Mouse (Mus musculus): ENCODE measurements at regions not wholly inside any gene's neighbourhood (a gene's known extent, or its start where the extent isn't known, plus 50 kb on each side); places are given as distances from the start of the nearest gene placed in this dataset.

DNA sequence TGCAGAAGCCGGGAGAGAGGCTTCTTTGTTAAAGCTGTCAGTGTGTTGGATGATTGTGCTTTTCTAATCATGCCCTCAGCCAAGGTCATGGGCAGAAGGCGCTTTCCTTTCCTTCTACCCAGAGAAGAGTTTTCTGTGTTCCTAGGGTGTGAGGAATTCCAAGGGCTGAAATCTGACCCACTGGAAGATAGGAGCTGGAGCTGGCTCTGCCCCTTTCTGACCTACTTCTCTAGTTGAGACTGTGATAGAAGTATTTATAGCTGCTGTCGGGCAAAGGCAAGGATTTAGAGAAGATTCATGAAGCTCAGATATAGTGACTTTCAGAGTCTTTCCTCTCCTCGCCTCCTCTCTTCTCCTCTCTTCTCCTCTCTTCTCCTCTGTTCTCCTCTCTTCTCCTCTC, 238.2 kb downstream of the Nup35 start:
- H3K4me3 ChIP-seq: no peak overlapping the region
- no peaks in the 10 kb centered on the region for H3K9me3 ChIP-seq (replicated peaks)
- H3K27me3 ChIP-seq: no peaks in the 10 kb centered on the region
- ATAC-seq: no peak
- H3K36me3 ChIP-seq (ENCODE audit: poor library complexity, severe bottlenecking): no peaks in the 10 kb centered on the region
- no peak overlapping the region for H3K4me2 ChIP-seq
- no peaks in the 10 kb centered on the region for H3K4me1 ChIP-seq
- WGBS: 84% methylated on average over 4 of the region's 4 CpGs
- no peak overlapping the region for H3K27ac ChIP-seq
- H3K9ac ChIP-seq: no peak overlapping the region

GRCm38 (mm10) chr2:80870046-80870445, 253.0 kb downstream of the Nup35 start:
- Histone ChIP-seq H3K4me3 (no peak overlapping the region), H3K4me1 (no peaks in the 10 kb centered on the region), H3K27me3 (no peaks in the 10 kb centered on the region), H3K27ac (no peak overlapping the region), H3K9me3 (replicated peaks) (no peaks in the 10 kb centered on the region), H3K9ac (no peak overlapping the region), H3K36me3 (ENCODE audit: poor library complexity, severe bottlenecking) (no peaks in the 10 kb centered on the region), H3K4me2 (no peak overlapping the region)
- ATAC-seq: no peak
- WGBS: 67% methylated on average over 8 of the region's 9 CpGs

DNA sequence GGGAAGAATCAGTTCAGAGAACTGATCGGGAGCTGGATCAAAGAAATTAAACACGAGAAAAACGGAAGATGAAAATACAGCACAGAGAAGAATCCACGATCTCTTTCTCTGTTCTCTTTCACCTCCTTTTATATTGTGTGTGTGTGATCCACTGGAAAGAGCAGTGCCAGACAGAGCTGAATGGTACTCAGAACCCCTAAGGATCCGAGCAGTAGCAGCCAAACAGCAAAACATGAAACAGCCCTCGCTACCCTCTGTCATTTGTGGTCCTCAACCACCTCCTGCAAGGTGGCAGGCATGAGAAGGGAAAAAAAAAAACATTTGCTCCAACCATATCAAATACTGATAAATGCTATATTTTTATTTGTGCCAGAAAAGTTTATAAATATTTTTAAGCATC, 253.4 kb downstream of the Nup35 start:
- no peak for ATAC-seq
- Histone ChIP-seq H3K36me3 (ENCODE audit: poor library complexity, severe bottlenecking) (no peaks in the 10 kb centered on the region), H3K9me3 (replicated peaks) (no peaks in the 10 kb centered on the region), H3K27ac (no peak overlapping the region), H3K4me2 (no peak overlapping the region), H3K9ac (no peak overlapping the region), H3K27me3 (no peaks in the 10 kb centered on the region), H3K4me3 (no peak overlapping the region), H3K4me1 (no peaks in the 10 kb centered on the region)
- 71% methylated on average over 6 of the region's 6 CpGs for WGBS

DNA sequence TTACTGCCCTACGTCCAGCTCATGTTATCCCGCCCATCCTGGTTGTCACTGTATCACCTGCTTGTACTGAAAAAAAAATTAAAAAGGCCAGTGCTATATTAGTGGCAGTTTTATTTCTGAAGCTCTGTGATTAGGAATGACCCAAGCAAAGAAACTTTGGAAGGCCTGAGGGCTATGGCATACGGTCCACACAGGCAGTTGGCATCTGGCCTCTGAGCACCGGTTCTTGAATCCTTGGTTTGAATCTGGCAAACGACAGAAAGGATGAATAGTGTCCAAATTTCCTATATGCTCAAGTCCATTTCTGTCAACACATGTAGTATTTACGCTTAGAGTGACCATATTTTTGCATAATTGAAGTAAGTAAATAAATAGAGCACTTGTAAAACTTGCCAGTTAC, 254.3 kb downstream of the Nup35 start:
- 90% methylated on average over 6 of the region's 6 CpGs for WGBS
- Histone ChIP-seq H3K4me1 (no peaks in the 10 kb centered on the region), H3K9ac (no peak overlapping the region), H3K27ac (no peak overlapping the region), H3K27me3 (no peaks in the 10 kb centered on the region), H3K4me2 (no peak overlapping the region), H3K9me3 (replicated peaks) (no peaks in the 10 kb centered on the region), H3K36me3 (ENCODE audit: poor library complexity, severe bottlenecking) (no peaks in the 10 kb centered on the region), H3K4me3 (no peak overlapping the region)
- ATAC-seq: no peak

GRCm38 (mm10) chr2:80878437-80878836, 261.4 kb downstream of the Nup35 start:
- WGBS: 97% methylated on average over 2 of the region's 2 CpGs
- Histone ChIP-seq H3K4me1 (no peaks in the 10 kb centered on the region), H3K27ac (no peak overlapping the region), H3K27me3 (no peaks in the 10 kb centered on the region), H3K4me3 (no peak overlapping the region), H3K9me3 (replicated peaks) (no peaks in the 10 kb centered on the region), H3K36me3 (ENCODE audit: poor library complexity, severe bottlenecking) (no peaks in the 10 kb centered on the region), H3K9ac (no peak overlapping the region), H3K4me2 (no peak overlapping the region)
- ATAC-seq: no peak

DNA sequence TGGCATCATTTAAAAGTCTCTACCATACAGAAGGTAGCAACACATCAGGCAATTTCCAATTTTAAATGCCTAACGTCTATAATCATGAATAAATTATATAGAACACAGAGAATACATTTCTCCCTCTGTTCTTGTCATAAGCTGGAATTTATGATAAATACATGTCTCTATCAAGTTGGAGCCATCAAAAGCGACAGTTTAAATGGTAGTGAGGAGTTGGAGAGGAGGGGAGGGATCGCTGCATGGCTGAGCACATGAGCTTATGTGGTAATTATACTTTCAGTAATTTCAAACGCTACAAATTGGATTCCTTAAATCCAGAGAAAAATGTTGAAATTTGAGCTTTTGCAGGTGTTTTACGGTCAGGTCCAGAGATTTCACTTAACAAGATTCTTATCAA, 267.2 kb downstream of the Nup35 start:
- 88% methylated on average over 5 of the region's 5 CpGs for WGBS
- ATAC-seq: no peak
- no peaks in the 10 kb centered on the region for H3K9me3 ChIP-seq (replicated peaks)

DNA sequence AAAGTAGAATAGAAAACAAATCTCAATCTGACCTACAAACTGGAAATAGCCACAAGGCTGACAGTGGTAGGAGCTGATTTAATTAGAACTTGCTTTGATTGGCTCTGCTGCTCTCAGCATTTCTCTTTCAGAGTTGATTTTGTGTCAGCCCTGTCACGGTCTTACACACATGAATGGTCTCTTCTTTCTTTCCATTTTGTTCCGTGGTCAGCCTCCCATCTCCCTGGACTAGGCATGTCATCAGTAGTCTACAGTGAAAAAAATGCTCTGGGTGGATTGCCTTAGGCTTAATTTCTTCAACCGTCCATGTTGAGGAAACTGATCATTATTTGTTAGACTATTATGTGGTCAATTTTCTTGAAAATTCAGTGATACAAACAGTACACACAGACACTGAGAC, 285.0 kb downstream of the Nup35 start:
- no peak overlapping the region for H3K4me3 ChIP-seq
- H3K9me3 ChIP-seq (replicated peaks): no peaks in the 10 kb centered on the region
- H3K27ac ChIP-seq: no peak overlapping the region
- no peak overlapping the region for H3K4me2 ChIP-seq
- no peaks in the 10 kb centered on the region for H3K36me3 ChIP-seq (ENCODE audit: poor library complexity, severe bottlenecking)
- no peak overlapping the region for H3K9ac ChIP-seq
- no peak for ATAC-seq
- 44% methylated on average over 3 of the region's 3 CpGs for WGBS
- H3K27me3 ChIP-seq: no peaks in the 10 kb centered on the region
- H3K4me1 ChIP-seq: no peaks in the 10 kb centered on the region

More for the DNA sequence above, 267.2 kb downstream of the Nup35 start:
- no peak overlapping the region for H3K27ac ChIP-seq
- H3K27me3 ChIP-seq: no peaks in the 10 kb centered on the region
- no peak overlapping the region for H3K9ac ChIP-seq
- no peak overlapping the region for H3K4me3 ChIP-seq
- H3K4me2 ChIP-seq: no peak overlapping the region
- H3K36me3 ChIP-seq (ENCODE audit: poor library complexity, severe bottlenecking): no peaks in the 10 kb centered on the region
- no peaks in the 10 kb centered on the region for H3K4me1 ChIP-seq

DNA sequence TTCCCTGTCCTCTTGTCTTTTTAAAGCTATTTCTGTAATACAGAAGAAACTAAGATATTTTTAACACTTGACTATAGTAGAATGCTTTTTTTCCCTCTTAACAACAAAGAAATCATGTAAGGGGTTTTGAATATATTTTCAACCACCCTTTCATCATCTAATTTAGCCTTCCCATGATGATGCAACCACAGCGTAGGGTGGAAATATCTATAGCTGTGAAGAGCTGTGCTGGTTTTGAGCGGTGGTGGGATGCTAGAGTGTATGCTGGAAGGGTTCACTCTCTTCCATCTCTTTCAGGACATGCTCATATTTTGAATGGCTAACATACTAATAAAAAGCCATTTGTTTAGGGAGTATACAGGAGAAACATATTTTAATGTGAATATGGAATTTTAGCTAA, 296.4 kb downstream of the Nup35 start:
- H3K9me3 ChIP-seq (replicated peaks): no peaks in the 10 kb centered on the region
- no peak overlapping the region for H3K4me2 ChIP-seq
- H3K27ac ChIP-seq: no peak overlapping the region
- WGBS: 98% methylated on average over 2 of the region's 2 CpGs
- no peak overlapping the region for H3K4me3 ChIP-seq
- no peak for ATAC-seq
- H3K4me1 ChIP-seq: no peaks in the 10 kb centered on the region
- H3K9ac ChIP-seq: no peak overlapping the region
- no peaks in the 10 kb centered on the region for H3K36me3 ChIP-seq (ENCODE audit: poor library complexity, severe bottlenecking)
- H3K27me3 ChIP-seq: no peaks in the 10 kb centered on the region

DNA sequence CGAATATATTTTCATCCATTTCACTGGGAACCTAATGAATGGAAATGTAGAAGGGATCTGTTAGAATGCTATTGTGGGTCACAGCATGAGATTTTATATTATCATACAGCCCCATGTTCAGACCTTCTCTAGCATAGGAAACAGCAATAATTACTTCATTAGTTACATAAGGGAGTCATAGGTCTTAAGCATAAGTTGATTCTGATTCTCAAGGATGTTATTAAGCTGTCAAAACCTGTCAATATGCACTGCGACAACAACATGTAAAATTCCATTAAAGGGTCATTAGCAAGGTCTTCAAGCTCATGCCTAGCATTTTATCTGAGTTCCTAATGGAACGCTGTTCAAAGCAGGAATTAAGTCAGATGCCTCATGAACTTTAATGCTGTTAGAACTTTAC, 328.5 kb downstream of the Nup35 start:
- 0 out of 2 replicates have a peak, but pooled peaks have one; percentile 8 for ATAC-seq
- Histone ChIP-seq H3K9ac (no peak overlapping the region), H3K4me2 (no peak overlapping the region), H3K27ac (no peak overlapping the region), H3K9me3 (replicated peaks) (no peaks in the 10 kb centered on the region), H3K4me3 (no peak overlapping the region), H3K36me3 (ENCODE audit: poor library complexity, severe bottlenecking) (no peaks in the 10 kb centered on the region), H3K4me1 (no peaks in the 10 kb centered on the region), H3K27me3 (no peaks in the 10 kb centered on the region)
- 74% methylated on average over 3 of the region's 3 CpGs for WGBS

DNA sequence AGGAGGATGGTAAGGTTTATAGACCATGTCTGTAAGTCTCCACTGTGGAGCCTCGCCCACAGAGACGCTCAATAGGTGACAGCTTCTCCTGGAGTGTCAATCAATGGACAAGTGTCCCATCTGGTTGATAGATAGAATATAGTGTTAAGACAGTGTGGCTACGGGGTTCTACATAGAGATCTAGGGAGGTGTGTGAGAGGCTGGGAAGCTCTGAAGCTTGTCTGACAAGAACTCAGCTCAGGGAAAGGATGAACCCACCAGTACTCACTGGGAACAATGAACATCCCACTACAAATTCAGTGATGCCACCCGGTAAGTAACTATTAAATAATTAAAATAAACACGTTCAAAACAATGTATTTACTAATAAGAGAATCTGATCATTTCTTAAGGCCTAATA, 349.7 kb downstream of the Nup35 start:
- no peak overlapping the region for H3K27ac ChIP-seq
- no peak for ATAC-seq
- WGBS: 92% methylated on average over 5 of the region's 5 CpGs

GRCm38 (mm10) chr2:80967260-80967659, 350.2 kb downstream of the Nup35 start:
- Histone ChIP-seq H3K4me2 (no peak overlapping the region), H3K36me3 (ENCODE audit: poor library complexity, severe bottlenecking) (no peaks in the 10 kb centered on the region), H3K27me3 (no peaks in the 10 kb centered on the region), H3K9me3 (replicated peaks) (no peaks in the 10 kb centered on the region), H3K4me3 (no peak overlapping the region), H3K27ac (no peak overlapping the region), H3K9ac (no peak overlapping the region), H3K4me1 (no peaks in the 10 kb centered on the region)
- WGBS: 80% methylated on average over 11 of the region's 11 CpGs
- no peak; the same call in 1 of the 2 replicates for ATAC-seq

More for the DNA sequence above, 349.7 kb downstream of the Nup35 start:
- H3K36me3 ChIP-seq (ENCODE audit: poor library complexity, severe bottlenecking): no peaks in the 10 kb centered on the region
- H3K9ac ChIP-seq: no peak overlapping the region
- no peak overlapping the region for H3K4me3 ChIP-seq
- no peak overlapping the region for H3K4me2 ChIP-seq
- H3K4me1 ChIP-seq: no peaks in the 10 kb centered on the region
- no peaks in the 10 kb centered on the region for H3K27me3 ChIP-seq
- no peaks in the 10 kb centered on the region for H3K9me3 ChIP-seq (replicated peaks)

GRCm38 (mm10) chr2:80969354-80969753, 352.3 kb downstream of the Nup35 start:
- H3K4me1 ChIP-seq: no peaks in the 10 kb centered on the region
- 61% methylated on average over 5 of the region's 5 CpGs for WGBS
- H3K36me3 ChIP-seq (ENCODE audit: poor library complexity, severe bottlenecking): no peaks in the 10 kb centered on the region
- no peak overlapping the region for H3K9ac ChIP-seq
- ATAC-seq: peak; percentile 62; the same call in 1 of the 2 replicates
- H3K4me2 ChIP-seq: no peak overlapping the region
- H3K27me3 ChIP-seq: no peaks in the 10 kb centered on the region
- H3K9me3 ChIP-seq (replicated peaks): no peaks in the 10 kb centered on the region
- no peak overlapping the region for H3K27ac ChIP-seq
- no peak overlapping the region for H3K4me3 ChIP-seq

GRCm38 (mm10) chr2:80973217-80973616, 356.2 kb downstream of the Nup35 start:
- Histone ChIP-seq H3K4me3 (no peak overlapping the region), H3K36me3 (ENCODE audit: poor library complexity, severe bottlenecking) (no peaks in the 10 kb centered on the region), H3K27ac (no peak overlapping the region), H3K4me1 (no peaks in the 10 kb centered on the region), H3K9me3 (replicated peaks) (0 out of 2 replicates have a peak, but pooled peaks cover 4% of the 10 kb centered on the region), H3K9ac (no peak overlapping the region), H3K27me3 (no peaks in the 10 kb centered on the region), H3K4me2 (no peak overlapping the region)
- 84% methylated on average over 2 of the region's 2 CpGs for WGBS
- ATAC-seq: no peak
